Mouse (Mus musculus): ENCODE measurements around the gene Fhod1.

DNA sequence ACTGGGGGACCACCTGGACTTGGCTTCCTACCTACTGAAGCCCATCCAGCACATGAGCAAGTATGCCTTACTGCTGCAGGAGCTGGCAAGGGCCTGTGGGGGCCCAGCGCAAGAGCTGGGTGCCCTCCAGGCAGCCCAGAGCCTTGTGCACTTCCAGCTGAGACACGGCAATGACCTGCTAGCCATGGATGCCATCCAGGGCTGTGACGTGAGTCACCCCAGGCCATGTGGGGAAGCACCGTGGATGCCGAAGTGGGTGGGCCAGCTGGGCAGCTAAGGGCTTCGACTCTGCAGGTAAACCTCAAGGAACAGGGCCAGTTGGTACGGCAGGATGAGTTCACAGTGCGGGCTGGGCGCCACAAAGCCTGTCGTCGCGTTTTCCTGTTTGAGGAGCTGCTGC is 32.6 kb upstream of the Fhod1 start:
- TF ChIP-seq MEF2A (IDR thresholded peaks at IDR 0.05; ENCODE audit: borderline replicate concordance, low read depth, low read length) (no peak), SMC3 (IDR thresholded peaks at IDR 0.05; ENCODE audit: low read depth, low read length) (no peak), ZC3H11A (IDR thresholded peaks at IDR 0.05; ENCODE audit: low read depth, low read length) (no peak), ZNF384 (IDR thresholded peaks at IDR 0.05; ENCODE audit: low read depth, low read length) (no peak), CTCF (conservative IDR thresholded peaks at IDR 0.05 in 1 of 2, IDR thresholded peaks at IDR 0.05 in 1 of 2; ENCODE audit: low read depth in 2 of 2, low read length in 2 of 2) (no peak), POLR2A (IDR thresholded peaks at IDR 0.05; ENCODE audit: low read depth, low read length) (no peak), CHD2 (IDR thresholded peaks at IDR 0.05; ENCODE audit: low read length) (no peak), ETS1 (conservative IDR thresholded peaks at IDR 0.05; ENCODE audit: low read depth, low read length) (no peak), KAT2A (IDR thresholded peaks at IDR 0.05; ENCODE audit: insufficient replicate concordance, low read length) (no peak), HCFC1 (IDR thresholded peaks at IDR 0.05; ENCODE audit: low read depth, low read length) (no peak), CHD1 (IDR thresholded peaks at IDR 0.05; ENCODE audit: low read depth, low read length) (no peak), MYC (IDR thresholded peaks at IDR 0.05; ENCODE audit: low read depth, low read length) (no peak), UBTF (IDR thresholded peaks at IDR 0.05; ENCODE audit: low read depth, low read length) (no peak), MAFK (IDR thresholded peaks at IDR 0.05; ENCODE audit: insufficient replicate concordance, low read length) (no peak)

Measured in CH12.LX (cell line).